Mouse (Mus musculus): Measurements from ENCODE around the gene Myo18a.

The Myo18a gene

GRCm38 (mm10) chr11:77840523-77841245 is 77.6 kb downstream of the Myo18a start:
- no peak for DNase-seq

- DNase-seq, result no peak
These were observed 80.2 kb downstream of the Myo18a start for GRCm38 (mm10) chr11:77843068-77843905.

GRCm38 (mm10) chr11:77843906-77844200 is 80.8 kb downstream of the Myo18a start:
- DNase-seq, result no peak

- DNase-seq, result no peak
These were observed 84.6 kb downstream of the Myo18a start for GRCm38 (mm10) chr11:77847599-77848128.

GRCm38 (mm10) chr11:77848131-77848530 is 85.1 kb downstream of the Myo18a start:
- no peak for DNase-seq

GRCm38 (mm10) chr11:77849151-77849550 is 86.1 kb downstream of the Myo18a start:
- DNase-seq, result no peak

- DNase-seq, result no peak
These were observed 87.6 kb downstream of the Myo18a start for GRCm38 (mm10) chr11:77850401-77851244.

GRCm38 (mm10) chr11:77851483-77852010 is 88.5 kb downstream of the Myo18a start:
- DNase-seq, result no peak

- no peak for DNase-seq
These were observed 89.1 kb downstream of the Myo18a start for GRCm38 (mm10) chr11:77852195-77852594.

- no peak for DNase-seq
These were observed 90.1 kb downstream of the Myo18a start for GRCm38 (mm10) chr11:77852941-77853668.

- DNase-seq, result no peak
These were observed 91.6 kb downstream of the Myo18a start for GRCm38 (mm10) chr11:77854641-77855040.

- no peak for DNase-seq
These were observed 92.3 kb downstream of the Myo18a start for GRCm38 (mm10) chr11:77855396-77855795.

- DNase-seq, result no peak
These were observed 94.0 kb downstream of the Myo18a start for GRCm38 (mm10) chr11:77857089-77857488.

- no peak for DNase-seq
These were observed 95.5 kb downstream of the Myo18a start for GRCm38 (mm10) chr11:77858589-77858988.

GRCm38 (mm10) chr11:77860947-77861346 is 97.9 kb downstream of the Myo18a start:
- DNase-seq, result no peak

GRCm38 (mm10) chr11:77862887-77863286 is 99.8 kb downstream of the Myo18a start:
- DNase-seq, result no peak

GRCm38 (mm10) chr11:77864771-77865170 is 101.7 kb downstream of the Myo18a start:
- DNase-seq, result no peak

- DNase-seq, result no peak
These were observed 104.5 kb downstream of the Myo18a start for GRCm38 (mm10) chr11:77867419-77868083.

GRCm38 (mm10) chr11:77871436-77871835 is 108.4 kb downstream of the Myo18a start:
- no peak for DNase-seq

- DNase-seq, result no peak
These were observed 109.2 kb downstream of the Myo18a start for GRCm38 (mm10) chr11:77872236-77872635.

- no peak for DNase-seq
These were observed 109.6 kb downstream of the Myo18a start for GRCm38 (mm10) chr11:77872685-77873084.

- no peak for DNase-seq
These were observed 110.1 kb downstream of the Myo18a start for GRCm38 (mm10) chr11:77873116-77873515.

All from thymus, postnatal 25 days (tissue).